Mouse (Mus musculus): ENCODE measurements at regions not wholly inside any gene's neighbourhood (a gene's known extent, or its start where the extent isn't known, plus 50 kb on each side); places are given as distances from the start of the nearest gene placed in this dataset.

DNA sequence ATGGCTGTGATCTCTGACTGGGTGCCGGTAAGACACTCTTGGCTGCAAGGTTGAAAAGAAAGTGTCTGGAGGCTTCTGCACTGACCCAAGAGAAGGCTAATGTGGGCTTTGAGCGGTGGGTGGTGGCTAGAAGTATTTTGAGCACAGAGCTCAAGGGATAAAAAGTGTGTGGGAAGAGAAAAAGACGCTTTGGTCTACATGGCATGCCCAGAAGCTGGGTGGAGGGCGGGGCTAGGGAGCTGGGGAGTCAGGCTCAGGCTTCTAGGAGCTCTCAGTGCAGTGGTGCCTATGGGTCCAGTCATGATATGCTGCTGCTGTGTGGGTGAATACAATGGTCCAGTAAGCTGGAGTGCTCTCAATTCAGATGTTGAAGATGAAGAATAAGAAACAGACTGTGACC is 152.1 kb downstream of the Efnb1 start:
- peak; percentile 13 for DNase-seq

- no peak for DNase-seq
Measured at GRCm38 (mm10) chrX:99286876-99287275, 150.9 kb downstream of the Efnb1 start.

DNA sequence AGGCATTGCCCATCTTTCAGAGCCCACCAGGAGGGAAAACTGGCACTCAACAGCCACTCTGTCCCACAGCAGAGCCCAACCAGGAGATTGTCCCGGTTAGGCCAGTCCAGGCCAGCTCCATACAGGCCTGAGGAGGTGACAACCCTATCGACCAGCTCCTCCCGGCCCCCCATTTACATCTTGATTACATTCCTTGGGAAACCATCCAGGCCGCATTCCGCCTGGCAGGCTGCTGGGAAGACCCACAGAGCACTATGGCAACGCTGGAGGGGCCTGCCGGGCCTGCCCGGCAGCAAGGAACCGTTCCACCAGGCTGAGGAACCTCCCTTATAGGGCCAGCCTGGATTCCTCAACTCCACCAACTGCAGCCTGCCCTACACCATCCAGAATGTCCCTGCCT is 149.7 kb downstream of the Efnb1 start:
- DNase-seq = no peak

DNA sequence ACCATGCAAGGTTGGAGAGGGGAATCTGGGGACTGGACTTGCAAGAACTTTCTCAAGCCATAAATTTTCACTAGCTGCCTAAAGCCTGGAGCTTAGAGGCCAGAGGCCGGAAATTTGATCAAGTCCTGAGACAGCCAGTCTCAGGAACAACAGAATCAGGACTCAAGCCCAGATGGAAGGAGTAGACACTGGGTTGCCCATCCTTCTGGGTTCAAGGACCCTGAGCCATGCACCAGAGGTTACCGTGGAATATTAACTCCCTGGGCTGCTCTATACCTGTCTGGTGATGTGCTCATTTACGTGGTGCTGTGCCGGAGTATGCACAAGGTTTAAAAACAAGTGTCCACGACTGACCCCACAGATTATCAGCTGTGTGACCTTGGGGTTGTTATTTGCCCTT is 145.1 kb downstream of the Efnb1 start:
- DNase-seq = no peak

DNA sequence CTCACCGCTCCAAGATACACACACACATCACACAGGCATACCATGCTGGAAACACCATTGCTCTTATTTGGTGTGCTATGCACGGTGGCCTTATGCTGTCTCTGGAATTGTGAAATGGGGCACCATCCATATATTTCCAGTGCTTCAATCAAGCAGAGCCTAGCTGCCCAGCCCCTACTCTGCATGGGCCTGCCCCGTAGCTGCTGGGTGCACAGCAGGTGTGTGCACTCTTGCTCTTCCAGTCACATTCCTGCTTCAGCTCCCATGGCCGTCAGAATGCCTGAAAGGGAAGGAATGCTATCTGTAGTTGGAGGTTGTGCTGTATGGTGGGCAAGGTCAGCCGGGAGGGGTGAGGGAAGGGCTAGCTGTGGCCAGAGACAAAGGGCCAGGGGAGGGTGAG is 144.6 kb downstream of the Efnb1 start:
- no peak for DNase-seq

DNA sequence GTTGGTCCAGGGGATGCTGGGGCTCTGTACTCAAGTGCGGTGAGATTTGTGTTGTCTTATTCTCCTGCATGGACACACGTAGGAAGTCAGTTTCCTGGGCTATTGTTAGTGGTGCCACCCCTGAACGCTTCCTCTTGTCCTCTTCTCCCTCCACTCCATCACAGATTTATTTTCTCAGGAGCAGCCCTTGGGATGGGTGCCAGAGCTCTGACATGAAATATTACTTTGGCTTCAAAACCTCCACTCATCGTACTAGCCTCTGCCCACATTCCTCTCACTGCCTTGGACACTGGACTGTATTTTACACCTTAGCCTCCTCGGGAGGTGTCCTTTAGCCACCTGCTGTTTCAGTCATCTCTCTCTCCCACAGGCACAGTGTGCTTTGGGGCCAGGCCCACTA is 139.6 kb downstream of the Efnb1 start:
- no peak for DNase-seq

GRCm38 (mm10) chrX:99271908-99272307 is 136.0 kb downstream of the Efnb1 start:
- DNase-seq = no peak

DNA sequence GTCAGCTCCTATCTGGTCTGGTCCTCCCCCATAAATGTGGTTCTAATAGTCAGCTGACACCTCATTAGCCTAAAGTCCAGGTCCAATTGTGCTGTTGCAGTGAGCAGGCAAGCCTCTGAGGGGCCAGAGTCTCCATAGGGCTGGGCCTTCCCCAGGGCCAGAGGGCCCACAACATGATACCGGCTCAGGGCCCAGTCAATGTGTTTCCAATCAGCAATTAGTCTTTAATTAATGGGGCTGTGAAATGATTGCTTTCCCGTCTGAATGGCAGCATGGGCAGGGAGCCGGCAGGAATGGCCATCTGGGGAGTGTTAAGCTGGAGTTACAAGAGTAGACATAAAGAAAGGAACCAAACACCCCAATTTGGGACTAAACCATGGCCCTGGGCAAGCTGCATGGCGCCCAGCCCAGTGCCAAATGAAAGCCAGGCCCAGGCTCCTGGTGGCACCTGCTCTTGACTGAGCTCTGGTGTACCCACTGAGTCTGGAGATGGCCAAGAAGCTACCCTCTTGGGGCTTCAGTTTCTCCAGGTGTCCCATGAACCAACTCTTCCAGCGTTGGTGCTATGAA is 113.2 kb downstream of the Efnb1 start:
- no peak for DNase-seq

DNA sequence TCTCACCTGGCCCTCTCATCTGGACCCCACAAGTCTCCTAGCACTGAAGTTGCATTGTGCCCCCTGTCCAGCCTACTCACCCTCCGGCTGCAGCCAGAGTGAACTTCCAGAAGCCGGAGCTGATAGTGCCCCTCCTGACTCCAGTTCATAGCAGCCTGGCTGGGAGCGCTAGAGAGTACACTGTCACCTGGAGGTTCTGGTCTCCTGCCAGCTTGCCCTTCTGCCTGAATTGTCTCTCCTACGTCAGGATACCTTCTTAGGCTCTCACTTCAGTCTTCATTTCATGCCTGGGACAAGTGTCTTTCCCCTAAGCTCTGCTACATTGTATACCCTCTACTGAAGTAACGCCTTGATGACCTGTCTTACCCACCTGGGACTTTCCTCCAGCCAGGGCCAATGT is 112.3 kb downstream of the Efnb1 start:
- no peak for DNase-seq

GRCm38 (mm10) chrX:99246704-99247103 is 110.8 kb downstream of the Efnb1 start:
- DNase-seq = no peak

DNA sequence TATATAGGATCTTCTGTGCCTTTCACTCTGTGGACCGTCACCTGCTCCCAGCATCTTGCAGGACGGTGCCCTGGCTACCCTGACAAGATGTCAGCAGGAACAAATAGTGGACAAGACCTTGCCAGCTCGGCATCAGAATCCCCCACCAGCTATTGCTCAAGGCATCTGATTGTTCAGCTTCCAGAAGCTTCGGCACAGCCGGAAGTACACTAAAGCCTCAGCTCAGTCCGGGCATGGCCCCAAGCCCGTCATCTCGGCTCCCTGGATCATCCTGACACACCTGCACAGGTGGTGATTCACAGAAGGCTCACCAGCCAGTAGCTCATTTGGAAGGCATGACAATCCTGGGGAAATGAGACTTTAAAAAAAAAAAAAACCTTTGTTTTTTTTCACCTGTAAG is 110.1 kb downstream of the Efnb1 start:
- no peak for DNase-seq

DNA sequence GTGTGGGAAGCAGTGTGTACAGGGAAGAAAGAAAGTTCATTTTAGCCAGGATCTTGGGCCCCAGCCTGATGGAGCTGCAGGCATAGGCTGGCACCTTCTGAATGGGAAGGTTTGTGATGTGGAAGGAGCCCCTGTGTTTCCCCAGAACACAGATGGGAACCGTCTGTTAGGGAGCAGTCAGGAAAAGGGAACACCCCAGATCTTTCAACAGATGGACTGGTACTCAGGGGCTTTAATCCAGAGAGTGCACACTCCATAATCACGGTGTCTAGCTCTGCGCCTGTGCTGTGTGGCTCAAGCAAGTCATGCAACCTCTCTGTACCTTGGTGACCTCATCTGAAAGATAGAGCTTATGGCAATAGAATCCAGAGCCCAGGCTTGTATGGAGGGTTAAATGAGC is 109.6 kb downstream of the Efnb1 start:
- DNase-seq = no peak

DNA sequence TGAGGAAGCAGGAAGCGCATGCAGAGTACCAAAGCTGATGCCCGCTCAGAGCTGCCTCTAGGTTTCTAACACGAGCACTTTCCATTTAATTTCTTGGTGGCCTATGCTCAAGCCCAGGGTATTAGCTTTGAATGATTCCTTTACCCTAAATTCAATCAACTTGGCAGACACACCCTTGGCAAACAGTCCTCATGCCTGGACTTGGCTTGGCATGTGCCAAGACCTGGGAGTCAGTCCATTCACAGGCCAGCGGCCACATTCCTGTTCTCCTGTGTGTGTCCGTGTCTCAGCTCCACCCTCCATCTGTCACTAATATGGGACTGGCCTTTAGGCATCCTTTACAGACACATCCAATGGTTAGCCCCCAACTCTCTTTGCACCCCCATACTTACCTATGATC is 107.3 kb downstream of the Efnb1 start:
- DNase-seq = no peak

DNA sequence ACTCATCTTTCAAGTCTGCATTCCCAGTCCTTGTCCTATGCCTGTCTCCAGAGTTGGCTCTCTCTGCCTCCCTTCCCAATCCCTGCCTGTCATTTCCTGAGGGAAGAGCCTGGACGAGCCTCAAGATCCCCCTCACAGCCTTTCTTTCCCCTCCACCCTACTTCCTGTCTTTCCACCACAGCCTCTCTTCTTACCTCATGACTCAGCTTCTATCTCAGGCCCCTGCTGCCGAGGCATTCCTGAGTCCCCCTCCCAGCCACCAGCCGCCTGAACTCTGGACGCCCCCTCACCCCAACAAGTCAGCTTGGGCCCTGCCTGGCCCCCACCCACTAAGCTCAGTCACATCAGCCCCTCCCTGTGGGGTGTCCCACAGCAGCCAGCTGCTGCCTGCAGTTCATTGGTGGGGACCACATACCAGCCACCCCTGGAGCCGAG is 105.8 kb downstream of the Efnb1 start:
- no peak for DNase-seq

- DNase-seq = no peak
Measured at GRCm38 (mm10) chrX:99233035-99233434, 97.1 kb downstream of the Efnb1 start.

GRCm38 (mm10) chrX:99232331-99232730 is 96.4 kb downstream of the Efnb1 start:
- no peak for DNase-seq

GRCm38 (mm10) chrX:99225111-99225752 is 89.3 kb downstream of the Efnb1 start:
- DNase-seq = no peak

- no peak for DNase-seq
Measured at GRCm38 (mm10) chrX:99222017-99222416, 86.1 kb downstream of the Efnb1 start.

- no peak for DNase-seq
Measured at GRCm38 (mm10) chrX:99220674-99221455, 84.9 kb downstream of the Efnb1 start.

DNA sequence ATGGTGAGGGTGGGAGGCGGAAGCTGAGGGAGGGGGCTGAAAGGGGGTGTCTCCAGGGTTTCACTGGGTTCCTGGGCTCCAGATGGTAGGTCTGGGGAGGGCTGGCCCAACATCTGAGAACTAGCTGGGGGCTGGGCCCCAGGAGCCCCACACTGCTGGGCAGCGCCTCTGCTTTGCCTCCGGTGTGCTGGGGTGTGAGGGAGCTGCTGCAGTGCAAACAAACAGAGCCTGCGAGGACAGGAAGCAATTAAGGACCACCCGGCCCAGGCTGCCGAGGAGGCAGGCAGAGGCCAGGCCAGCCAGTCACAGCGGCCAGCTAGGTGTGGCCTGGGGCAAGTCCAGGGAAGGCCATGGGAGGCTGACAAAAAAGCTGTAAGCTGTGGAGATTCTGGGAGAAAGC is 82.3 kb downstream of the Efnb1 start:
- no peak for DNase-seq

GRCm38 (mm10) chrX:99216633-99217459 is 80.9 kb downstream of the Efnb1 start:
- peak; percentile 36 for DNase-seq

GRCm38 (mm10) chrX:99215931-99216330 is 80.0 kb downstream of the Efnb1 start:
- no peak for DNase-seq

- no peak for DNase-seq
Measured at GRCm38 (mm10) chrX:99215111-99215510, 79.2 kb downstream of the Efnb1 start.
